Mouse (Mus musculus) kidney, postnatal 4 days (tissue): Measurements from ENCODE around the gene Aco2.

Source experiments
- DNase-seq, 2 experiments: peaks; one replicate each; pipeline ENCODE4 v3.0.0; 2021; ENCODE audit warnings: mixed read lengths in 2 of 2

Aco2 gene

GRCm38 (mm10) chr15:81925760-81926445, 53.8 kb downstream of the Aco2 start, which contains the start of gene Polr3h:
Gene Polr3h (minus strand): TSS chr15:81926240.
- DNase-seq: peak; percentile 99

GRCm38 (mm10) chr15:81926446-81926822, 54.3 kb downstream of the Aco2 start:
- DNase-seq: no peak

GRCm38 (mm10) chr15:81927741-81928140, 55.6 kb downstream of the Aco2 start:
- DNase-seq: peak; percentile 80 to 86

GRCm38 (mm10) chr15:81928277-81928676, 56.2 kb downstream of the Aco2 start:
- DNase-seq: peak; percentile 85 to 89

- DNase-seq: peak; percentile 74 to 84
Measured at GRCm38 (mm10) chr15:81932951-81933470, 60.9 kb downstream of the Aco2 start.

- DNase-seq: no peak
Measured at GRCm38 (mm10) chr15:81933986-81934385, 61.9 kb downstream of the Aco2 start.

GRCm38 (mm10) chr15:81935869-81936637, 63.9 kb downstream of the Aco2 start:
- peak in 1 of 2 experiments; percentile 43 for DNase-seq

GRCm38 (mm10) chr15:81936679-81937078, 64.6 kb downstream of the Aco2 start, which contains the start of gene Csdc2:
Gene Csdc2 (plus strand): TSS chr15:81936759.
- peak; percentile 78 to 82 for DNase-seq

- DNase-seq: peak; percentile 57 to 69
Measured at GRCm38 (mm10) chr15:81937098-81937972, 65.2 kb downstream of the Aco2 start.

- peak; percentile 67 to 73 for DNase-seq
Measured at GRCm38 (mm10) chr15:81938246-81938645, 66.1 kb downstream of the Aco2 start.

- no peak for DNase-seq
Measured at GRCm38 (mm10) chr15:81939157-81939715, 67.1 kb downstream of the Aco2 start.

- no peak for DNase-seq
Measured at GRCm38 (mm10) chr15:81939774-81940173, 67.7 kb downstream of the Aco2 start.

GRCm38 (mm10) chr15:81940219-81940618, 68.1 kb downstream of the Aco2 start:
- DNase-seq: no peak

- no peak for DNase-seq
Measured at GRCm38 (mm10) chr15:81941010-81941409, 68.9 kb downstream of the Aco2 start.

- DNase-seq: peak; percentile 35 to 53
Measured at GRCm38 (mm10) chr15:81943176-81943749, 71.2 kb downstream of the Aco2 start.

- no peak for DNase-seq
Measured at GRCm38 (mm10) chr15:81949076-81949475, 77.0 kb downstream of the Aco2 start.

- no peak for DNase-seq
Measured at GRCm38 (mm10) chr15:81949476-81950131, 77.5 kb downstream of the Aco2 start.

GRCm38 (mm10) chr15:81950716-81951115, 78.6 kb downstream of the Aco2 start:
- DNase-seq: no peak

- no peak for DNase-seq
Measured at GRCm38 (mm10) chr15:81951159-81951558, 79.0 kb downstream of the Aco2 start.

- DNase-seq: no peak
Measured at GRCm38 (mm10) chr15:81952310-81952709, 80.2 kb downstream of the Aco2 start.

- no peak for DNase-seq
Measured at GRCm38 (mm10) chr15:81954151-81954583, 82.1 kb downstream of the Aco2 start.
